Mouse (Mus musculus) small intestine, adult 2 months (tissue): ENCODE data around the gene Eif3f.

Source experiments
- CTCF ChIP-seq: fragments of 200-500 bp; IDR thresholded peaks from 2 replicates; pipeline ENCODE4 v1.5.1; 2012; ENCODE audit warnings: low read depth, mild to moderate bottlenecking, control low read depth, inconsistent platforms, low read length, moderate library complexity, mixed read lengths; ENCODE audit not compliant: insufficient replicate concordance, insufficient read length; ENCODE audit errors: extremely low read depth
- POLR2A ChIP-seq: fragments of 200-500 bp; IDR thresholded peaks from 2 replicates; pipeline ENCODE4 v1.6.1; 2012; ENCODE audit warnings: low read depth, mild to moderate bottlenecking, control low read depth, inconsistent platforms, low read length, moderate library complexity

DNA sequence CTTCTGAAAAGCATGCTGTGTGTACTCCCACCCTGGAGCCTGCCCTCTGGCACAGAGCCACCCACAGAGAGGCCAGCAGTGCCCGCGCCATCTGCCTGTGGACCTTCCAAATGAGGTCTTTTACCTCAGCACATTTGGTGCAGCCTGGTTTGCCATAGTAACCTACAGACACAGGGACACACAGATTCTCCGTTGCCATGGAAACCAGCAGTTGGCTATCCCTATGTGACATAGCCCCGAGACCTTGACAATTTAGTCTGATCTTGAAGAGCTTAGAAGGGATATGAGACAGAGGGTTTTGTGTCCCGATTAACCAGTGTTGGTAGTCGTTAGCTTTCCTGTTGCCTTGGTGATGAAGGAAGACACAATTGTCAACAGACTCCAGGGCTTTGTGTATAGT is 38.1 kb downstream of the Eif3f start:
- no peak for TF ChIP-seq POLR2A
- no peak for TF ChIP-seq CTCF
